Mouse (Mus musculus) thymus, postnatal 25 days (tissue): ENCODE measurements around the gene Elmod3.
"Not testable (repeated sequence)": the region's sequence is repeated elsewhere in the genome, so short reads cannot be mapped to it uniquely, and the experiment has no call there.

Experiments used
- DNase-seq: peaks from one replicate; pipeline ENCODE4 v3.0.0; 2022

The Elmod3 gene

GRCm38 (mm10) chr6:72567508-72567907 lies 30.7 kb downstream of the Elmod3 start:
- DNase-seq = peak; percentile 17

DNA sequence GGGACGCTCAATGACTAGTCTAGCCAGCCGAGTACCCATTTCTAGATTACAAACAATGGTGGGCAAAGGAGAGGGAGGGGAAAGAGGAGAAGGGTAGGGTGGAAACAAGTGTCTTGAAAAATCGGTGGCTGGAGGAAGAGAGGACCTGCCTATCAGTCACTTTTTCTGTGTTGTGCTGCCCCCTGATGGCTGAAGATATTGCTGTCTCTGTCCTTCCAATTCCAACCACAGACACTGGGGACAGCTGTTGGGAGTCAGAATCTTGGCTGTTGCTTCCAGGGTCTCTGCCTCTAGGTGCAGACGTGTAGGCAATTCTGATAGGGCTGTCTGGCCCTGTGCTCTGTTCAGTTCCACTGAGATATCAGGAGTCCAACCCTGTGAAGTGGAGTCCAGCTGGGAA lies 32.2 kb downstream of the Elmod3 start:
- peak; percentile 87 for DNase-seq

GRCm38 (mm10) chr6:72565506-72565905 lies 32.7 kb downstream of the Elmod3 start:
- DNase-seq = no peak

- no peak for DNase-seq
Observed at GRCm38 (mm10) chr6:72562894-72563293, 35.3 kb downstream of the Elmod3 start.

- DNase-seq = peak; percentile 16
Observed at GRCm38 (mm10) chr6:72562486-72562885, 35.7 kb downstream of the Elmod3 start.

DNA sequence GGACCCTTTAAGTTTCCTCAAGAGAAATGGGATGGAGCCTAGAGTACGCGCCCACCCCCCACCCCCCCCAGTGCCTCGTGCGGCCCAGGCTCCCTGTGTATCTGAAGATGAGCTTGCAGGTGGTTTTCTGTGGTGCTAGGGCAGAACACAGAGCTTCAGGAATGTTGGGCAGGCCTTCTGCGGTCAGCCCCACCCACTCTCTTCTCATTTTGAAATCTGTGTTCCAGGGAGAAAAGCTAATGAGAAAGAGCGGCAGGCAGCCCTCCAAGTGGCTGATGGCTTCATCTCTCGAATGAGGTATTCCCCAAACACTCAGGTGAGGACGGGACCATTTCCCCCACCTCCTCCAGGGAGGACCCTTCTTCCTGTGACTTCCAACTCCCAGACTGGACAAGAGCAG lies 37.4 kb downstream of the Elmod3 start:
- DNase-seq = no peak

DNA sequence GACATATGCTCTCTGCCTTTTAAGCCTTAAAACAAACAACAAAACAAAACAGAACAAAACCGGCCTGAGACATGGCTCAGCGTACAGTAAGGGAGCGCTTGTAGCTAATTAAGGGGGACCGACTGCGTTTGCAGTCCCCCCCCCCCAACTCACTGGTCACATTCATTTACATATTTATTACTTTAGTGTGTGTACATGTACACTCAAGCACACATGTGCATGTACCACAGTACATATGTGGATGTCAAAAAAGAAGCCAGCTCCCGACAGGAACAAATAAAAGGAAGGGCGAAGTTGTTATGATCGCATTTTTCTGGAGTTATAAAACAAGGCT lies 45.2 kb downstream of the Elmod3 start:
- no peak for DNase-seq

DNA sequence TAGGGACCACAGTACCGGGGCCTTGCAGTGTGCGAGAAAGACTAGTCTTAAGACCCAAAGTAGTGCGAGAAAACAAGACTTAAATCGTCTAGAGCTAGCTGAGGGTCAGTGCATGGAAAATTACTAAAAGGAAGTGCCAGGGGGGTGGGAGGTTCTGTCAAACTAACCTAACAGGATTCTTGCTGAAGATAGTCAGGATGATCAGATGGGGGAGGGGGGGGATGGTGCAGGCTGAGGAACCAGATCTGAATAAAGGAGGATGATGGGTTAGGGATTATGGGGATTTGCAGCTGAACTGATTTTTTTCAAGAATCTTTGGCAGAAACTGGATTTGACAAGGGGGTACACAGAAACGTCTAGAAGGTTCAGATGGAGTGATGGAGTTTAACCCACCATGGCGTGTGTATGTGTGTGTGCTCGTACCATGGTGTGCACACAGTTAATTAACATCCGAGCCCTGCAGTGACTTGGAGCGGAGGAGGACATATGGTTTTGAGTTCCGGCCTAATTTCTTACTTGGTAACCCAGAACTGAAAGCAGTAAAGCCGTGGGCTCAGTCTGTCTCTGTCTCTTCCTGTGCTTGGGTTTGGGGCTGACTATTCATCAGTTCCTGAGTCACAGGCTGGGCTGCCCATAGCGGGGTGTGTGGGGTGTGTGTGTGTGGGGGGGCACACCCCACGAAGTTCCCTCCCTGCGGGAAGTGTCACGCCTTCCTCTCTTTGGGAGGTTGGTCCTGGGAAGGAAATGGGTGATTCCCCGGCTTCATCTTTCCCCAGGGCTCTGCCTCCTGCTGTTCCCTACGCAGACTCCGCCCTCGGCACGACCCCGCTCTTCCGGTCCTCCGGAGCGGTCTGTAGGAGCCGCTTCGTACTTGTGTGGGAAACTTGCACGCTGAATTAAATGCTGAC lies 45.8 kb downstream of the Elmod3 start:
- peak; percentile 68 for DNase-seq

DNA sequence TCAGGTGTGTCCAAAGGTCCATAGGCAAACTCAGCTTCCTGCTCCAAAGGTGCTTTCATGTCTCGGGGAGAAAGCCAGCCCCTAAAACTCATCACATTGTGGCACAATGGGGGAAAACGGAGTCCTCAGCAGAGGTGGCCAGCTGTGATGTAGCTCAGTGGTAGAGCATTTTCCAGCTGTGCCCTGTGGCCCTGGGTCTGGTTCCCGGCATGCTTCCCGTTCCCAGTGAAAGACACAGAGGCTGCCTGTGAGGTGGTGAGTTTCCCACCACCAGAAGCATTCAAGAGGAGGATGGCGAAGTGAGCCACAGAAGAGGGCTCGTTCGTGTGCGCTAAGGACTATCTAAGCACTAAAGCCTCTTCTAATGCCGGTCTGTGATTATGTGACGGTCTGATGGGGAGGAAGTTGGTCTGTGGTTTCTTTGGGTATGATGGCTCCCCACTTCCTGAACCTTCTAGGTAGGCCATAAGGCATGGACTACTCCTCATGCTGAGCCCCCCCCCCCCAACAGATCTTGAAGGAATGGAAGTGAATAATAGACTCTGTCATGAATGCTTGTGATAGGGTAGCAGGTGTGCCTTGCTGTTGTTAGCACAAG lies 47.6 kb downstream of the Elmod3 start:
- DNase-seq = no peak

DNA sequence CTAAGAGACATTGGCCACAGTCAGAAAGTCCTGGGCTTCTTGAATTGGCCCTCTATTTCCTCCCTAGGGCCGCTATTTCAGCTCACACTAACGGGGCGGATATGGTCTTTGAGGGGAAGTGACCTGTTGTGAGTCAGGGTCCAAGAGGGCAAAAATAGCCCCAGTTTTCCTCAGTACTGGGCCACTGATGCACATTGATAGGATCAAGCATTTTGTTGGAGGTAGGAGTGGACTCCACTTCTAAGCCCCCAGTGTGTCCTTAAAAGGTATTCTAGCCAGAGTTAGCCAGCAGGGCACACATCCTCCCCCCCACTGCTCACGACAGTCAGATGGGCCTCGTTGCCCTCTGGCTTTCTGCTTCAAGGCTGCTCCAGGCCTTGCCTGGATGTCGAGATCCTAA lies 48.2 kb downstream of the Elmod3 start:
- DNase-seq = no peak

DNA sequence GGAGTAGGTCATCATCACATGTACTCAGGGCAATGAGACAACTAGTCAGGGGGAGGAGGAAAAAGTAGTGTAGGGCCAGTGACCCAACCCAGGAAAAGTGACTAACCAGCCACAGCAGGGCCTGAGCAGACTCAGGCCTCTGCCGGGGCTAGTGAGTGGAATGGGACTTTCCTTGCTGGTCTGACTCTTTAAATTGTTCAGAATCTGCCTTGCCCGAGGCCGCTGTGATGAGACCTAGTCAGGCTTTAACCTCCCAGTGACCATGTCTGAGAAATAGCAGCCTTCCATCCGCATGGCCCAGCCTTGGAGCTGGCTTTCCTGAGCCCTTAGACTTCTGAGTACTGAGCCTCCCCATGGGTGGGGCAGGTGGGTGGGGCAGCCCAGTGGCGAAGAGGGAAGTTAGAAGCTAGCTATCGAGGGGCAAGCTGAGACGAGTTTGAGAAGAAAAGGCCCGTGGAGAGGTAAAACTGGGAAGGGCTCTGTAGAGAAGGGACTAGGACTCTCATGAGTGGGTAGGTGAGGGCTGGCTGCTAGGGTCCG lies 49.1 kb downstream of the Elmod3 start:
- DNase-seq = no peak

DNA sequence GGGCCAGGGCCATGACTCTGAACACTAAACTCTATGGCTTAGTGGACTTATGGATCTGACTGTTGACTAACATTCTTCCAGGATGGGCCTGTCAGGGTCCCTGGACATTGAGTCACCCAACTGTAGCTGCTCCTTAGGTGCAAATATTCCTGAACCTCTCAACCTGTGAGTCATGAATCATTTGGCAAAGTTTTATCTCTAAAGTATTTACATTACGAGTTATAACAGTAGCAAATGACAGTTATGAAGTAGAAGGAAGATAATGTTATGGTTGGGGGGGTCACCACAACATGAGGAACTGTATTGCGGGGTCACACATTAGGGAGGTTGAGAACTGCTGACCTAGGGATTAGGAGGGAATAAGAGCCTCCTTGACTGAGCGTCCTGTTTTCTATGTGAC lies 50.4 kb downstream of the Elmod3 start:
- DNase-seq = no peak

DNA sequence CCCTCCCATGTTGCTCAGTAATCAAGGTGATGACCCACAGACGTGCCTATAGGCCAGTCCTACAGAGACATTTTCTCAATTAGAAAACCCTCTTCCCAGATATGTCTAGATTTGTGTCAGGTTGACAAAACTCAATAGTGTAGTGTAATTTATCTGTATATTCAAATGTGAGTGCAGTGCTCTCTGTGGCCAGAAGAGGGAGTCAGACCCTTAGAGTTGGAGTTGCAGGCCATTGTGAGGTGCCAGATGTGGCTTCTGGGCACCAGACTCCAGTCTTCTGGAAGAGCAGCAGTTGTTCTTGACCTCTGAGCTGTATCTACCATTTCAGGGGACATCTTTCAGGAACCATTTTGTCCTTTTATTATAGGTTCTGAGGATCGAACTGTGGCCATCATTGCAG lies 51.1 kb downstream of the Elmod3 start:
- DNase-seq = no peak

- no peak for DNase-seq
Observed at GRCm38 (mm10) chr6:72545377-72545776, 52.8 kb downstream of the Elmod3 start.

GRCm38 (mm10) chr6:72544283-72544987 lies 53.8 kb downstream of the Elmod3 start, which contains the start of gene Capg:
TSS of gene Capg (plus strand) at chr6:72544391.
- DNase-seq = peak; percentile 68

GRCm38 (mm10) chr6:72543265-72543850 lies 54.9 kb downstream of the Elmod3 start:
- no peak for DNase-seq

- DNase-seq = peak; percentile 87
Observed at GRCm38 (mm10) chr6:72538562-72539031, 59.6 kb downstream of the Elmod3 start.

DNA sequence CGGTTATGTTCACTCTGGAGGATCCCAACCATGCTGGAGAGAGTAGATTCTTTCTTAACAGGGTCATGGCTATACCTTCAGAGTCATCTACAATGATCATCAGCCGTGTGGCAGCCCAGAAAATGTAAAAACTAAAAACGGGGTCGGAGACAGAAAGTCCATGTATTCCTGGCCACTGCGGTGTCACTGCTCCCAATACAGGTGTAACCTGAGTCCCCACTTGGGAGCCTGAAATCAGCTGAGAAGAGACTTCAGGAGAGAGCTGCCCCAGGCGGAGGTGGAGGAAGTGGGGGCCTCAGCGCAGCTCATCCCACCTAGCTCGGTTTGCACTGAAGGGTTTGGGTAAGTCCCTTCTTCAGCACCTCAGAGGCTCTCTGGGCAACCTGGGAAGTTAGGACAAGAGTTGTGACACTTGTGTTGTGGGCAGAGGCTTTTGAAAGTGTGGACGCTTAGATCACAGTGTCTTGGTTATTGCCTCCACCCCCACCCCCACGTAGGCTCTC lies 60.2 kb downstream of the Elmod3 start:
- DNase-seq = no peak

- peak; percentile 90 for DNase-seq
Observed at GRCm38 (mm10) chr6:72535165-72535564, 63.0 kb downstream of the Elmod3 start.

GRCm38 (mm10) chr6:72534035-72534809 lies 64.0 kb downstream of the Elmod3 start:
- DNase-seq = peak; percentile 60

GRCm38 (mm10) chr6:72533555-72533954 lies 64.7 kb downstream of the Elmod3 start:
- not testable (repeated sequence) for DNase-seq

DNA sequence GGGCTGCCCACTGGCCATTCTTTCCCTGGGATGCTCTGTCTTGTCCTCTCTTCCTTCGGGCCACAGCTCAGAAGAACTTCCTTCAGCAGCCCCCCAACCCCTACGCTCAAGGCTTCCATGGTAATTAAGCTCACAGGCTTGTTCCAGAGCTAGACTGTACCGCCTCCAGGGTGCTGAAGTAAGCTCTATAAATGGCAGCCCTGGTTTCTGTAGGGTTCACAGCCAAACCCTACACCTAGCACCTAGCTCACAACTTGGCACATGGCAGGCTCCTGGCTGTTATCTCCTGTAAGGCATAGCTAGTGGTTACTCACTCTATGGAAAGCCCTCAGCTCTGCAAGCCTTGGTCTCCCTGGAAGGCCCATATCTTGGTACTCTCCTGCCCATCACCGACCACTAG lies 65.6 kb downstream of the Elmod3 start:
- no peak for DNase-seq
